Mouse (Mus musculus): ENCODE data around the gene Fermt2. TPM values are rescaled to one million over a fixed set of nuclear protein-coding genes. Genes with fewer than 3 reads are reported as not detected.
A peak's percentile ranks its signal among the peaks of the same experiment; 100 is the strongest.
"Not testable (repeated sequence)": the region's sequence is repeated elsewhere in the genome, so short reads cannot be mapped to it uniquely, and the experiment has no call there.

Fermt2 gene
- polyA plus RNA-seq, 1 experiment from 2014 or later = 31.1 TPM

DNA sequence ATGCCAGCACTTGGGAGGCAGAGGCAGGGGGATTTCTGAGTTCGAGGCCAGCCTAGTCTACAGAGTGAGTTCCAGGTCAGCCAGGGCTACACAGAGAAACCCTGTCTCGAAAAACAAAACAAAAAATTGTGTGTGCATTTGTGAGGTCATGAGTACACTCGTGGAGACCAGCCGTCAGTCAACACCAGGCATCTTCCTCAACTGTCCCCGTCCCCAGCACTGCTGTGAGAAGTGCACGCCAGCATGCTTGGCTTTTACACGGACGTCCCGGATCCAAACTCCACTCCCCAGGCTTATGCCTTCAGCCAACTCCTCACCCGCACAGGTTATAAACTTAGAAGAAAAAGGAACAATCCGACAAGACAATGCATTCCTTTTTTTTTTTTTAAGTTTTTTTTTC is 46.6 kb downstream of the Fermt2 start:
- H3K4me1 ChIP-seq (replicated peaks); H3K9ac ChIP-seq; ATAC-seq (ENCODE audit: insufficient read depth); H3K9me3 ChIP-seq (replicated peaks); H3K27me3 ChIP-seq; H3K4me2 ChIP-seq; H3K4me3 ChIP-seq (replicated peaks); H3K27ac ChIP-seq (replicated peaks): not testable (repeated sequence)
- peaks cover 11% of the 10 kb centered on the region; the same call in 1 of the 2 replicates for H3K36me3 ChIP-seq (replicated peaks)
- WGBS (ENCODE audit: insufficient replicate concordance) = 71% methylated on average over 11 of the region's 11 CpGs

GRCm38 (mm10) chr14:45478977-45479806 is 50.7 kb downstream of the Fermt2 start:
- 48% methylated on average over 9 of the region's 9 CpGs for WGBS (ENCODE audit: insufficient replicate concordance)
- no peak for ATAC-seq (ENCODE audit: insufficient read depth)
- H3K4me3 ChIP-seq (replicated peaks) = no peak overlapping the region
- H3K27ac ChIP-seq (replicated peaks) = peak overlapping the region; percentile 51; the same call in 1 of the 2 replicates
- no peak overlapping the region for H3K9ac ChIP-seq
- H3K4me2 ChIP-seq = no peak overlapping the region
- H3K27me3 ChIP-seq = no peaks in the 10 kb centered on the region
- no peaks in the 10 kb centered on the region for H3K9me3 ChIP-seq (replicated peaks)
- peaks cover 2% of the 10 kb centered on the region; the same call in 1 of the 2 replicates for H3K4me1 ChIP-seq (replicated peaks)
- H3K36me3 ChIP-seq (replicated peaks) = peaks cover 11% of the 10 kb centered on the region; the same call in 1 of the 2 replicates

DNA sequence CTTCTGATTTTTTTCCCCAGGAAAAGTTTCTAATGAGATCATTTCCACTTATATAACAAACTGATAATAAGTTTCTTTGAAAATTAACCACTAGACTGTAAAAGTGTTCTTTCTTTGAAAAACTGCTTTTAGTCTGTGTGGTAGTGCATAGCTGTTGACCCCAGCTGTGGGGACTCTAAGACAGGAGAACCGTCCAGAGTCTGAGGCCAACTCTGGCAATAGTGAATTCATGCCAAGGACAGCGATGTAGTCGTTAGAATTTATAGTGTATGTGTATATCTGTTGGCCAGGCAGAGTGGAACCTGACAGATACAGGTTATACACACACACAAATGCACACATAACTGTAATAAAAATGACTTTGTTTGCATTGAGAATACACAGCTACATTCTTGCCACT is 51.4 kb downstream of the Fermt2 start:
- WGBS (ENCODE audit: insufficient replicate concordance) = 50% methylated on average over 3 of the region's 3 CpGs

GRCm38 (mm10) chr14:45477651-45478050 is 52.3 kb downstream of the Fermt2 start:
- 0 out of 2 replicates have a peak overlapping the region, but pooled peaks have one; percentile 10 for H3K27ac ChIP-seq (replicated peaks)
- H3K4me2 ChIP-seq = no peak overlapping the region
- WGBS (ENCODE audit: insufficient replicate concordance) = 50% methylated on average over 8 of the region's 8 CpGs
- peaks cover 2% of the 10 kb centered on the region; the same call in 1 of the 2 replicates for H3K4me1 ChIP-seq (replicated peaks)
- ATAC-seq (ENCODE audit: insufficient read depth) = peak; percentile 49; the same call in 1 of the 2 replicates
- no peak overlapping the region for H3K9ac ChIP-seq
- no peak overlapping the region for H3K4me3 ChIP-seq (replicated peaks)
- H3K9me3 ChIP-seq (replicated peaks) = no peaks in the 10 kb centered on the region
- H3K36me3 ChIP-seq (replicated peaks) = peaks cover 11% of the 10 kb centered on the region; the same call in 1 of the 2 replicates
- no peaks in the 10 kb centered on the region for H3K27me3 ChIP-seq

More for the DNA sequence above, 51.4 kb downstream of the Fermt2 start:
- H3K4me1 ChIP-seq (replicated peaks) = peaks cover 2% of the 10 kb centered on the region; the same call in 1 of the 2 replicates
- no peaks in the 10 kb centered on the region for H3K27me3 ChIP-seq
- ATAC-seq (ENCODE audit: insufficient read depth) = no peak
- H3K4me3 ChIP-seq (replicated peaks) = no peak overlapping the region
- no peak overlapping the region for H3K4me2 ChIP-seq
- peaks cover 11% of the 10 kb centered on the region; the same call in 1 of the 2 replicates for H3K36me3 ChIP-seq (replicated peaks)
- no peak overlapping the region for H3K9ac ChIP-seq
- no peaks in the 10 kb centered on the region for H3K9me3 ChIP-seq (replicated peaks)
- peak overlapping the region; percentile 51 for H3K27ac ChIP-seq (replicated peaks)

DNA sequence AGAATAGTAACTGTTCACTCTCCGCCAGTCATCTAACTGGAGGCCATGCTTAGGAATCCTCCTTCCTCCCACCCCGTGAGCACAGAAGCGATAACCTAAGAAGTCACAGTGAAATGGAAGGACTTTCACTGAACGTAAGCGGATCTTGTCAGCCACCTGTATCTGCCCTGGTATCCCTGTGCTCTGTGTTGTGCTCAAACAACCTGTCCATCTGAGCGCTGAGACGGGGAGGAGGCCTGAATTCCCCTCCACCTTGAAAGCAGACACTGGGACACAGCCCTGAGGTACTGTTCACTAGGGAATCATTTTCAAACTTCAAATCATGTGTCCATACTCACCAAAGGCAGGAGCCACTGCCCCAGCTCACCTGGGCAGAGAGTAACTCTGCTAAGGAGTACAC is 52.9 kb downstream of the Fermt2 start:
- WGBS (ENCODE audit: insufficient replicate concordance) = 78% methylated on average over 7 of the region's 7 CpGs
- no peak overlapping the region for H3K27ac ChIP-seq (replicated peaks)
- ATAC-seq (ENCODE audit: insufficient read depth) = no peak

GRCm38 (mm10) chr14:45472536-45472935 is 57.4 kb downstream of the Fermt2 start:
- H3K4me1 ChIP-seq (replicated peaks) = no peaks in the 10 kb centered on the region
- H3K4me3 ChIP-seq (replicated peaks) = no peak overlapping the region
- no peaks in the 10 kb centered on the region for H3K27me3 ChIP-seq
- no peak overlapping the region for H3K27ac ChIP-seq (replicated peaks)
- ATAC-seq (ENCODE audit: insufficient read depth) = no peak
- H3K4me2 ChIP-seq = no peak overlapping the region
- WGBS (ENCODE audit: insufficient replicate concordance) = 68% methylated on average over 10 of the region's 10 CpGs
- H3K9ac ChIP-seq = no peak overlapping the region
- no peaks in the 10 kb centered on the region for H3K9me3 ChIP-seq (replicated peaks)
- H3K36me3 ChIP-seq (replicated peaks) = peaks cover 21% of the 10 kb centered on the region

More for the DNA sequence above, 52.9 kb downstream of the Fermt2 start:
- Histone ChIP-seq H3K36me3 (replicated peaks) (peaks cover 8% of the 10 kb centered on the region; the same call in 1 of the 2 replicates), H3K9me3 (replicated peaks) (no peaks in the 10 kb centered on the region), H3K4me3 (replicated peaks) (no peak overlapping the region), H3K27me3 (no peaks in the 10 kb centered on the region), H3K9ac (no peak overlapping the region), H3K4me2 (no peak overlapping the region), H3K4me1 (replicated peaks) (peaks cover 2% of the 10 kb centered on the region; the same call in 1 of the 2 replicates)

DNA sequence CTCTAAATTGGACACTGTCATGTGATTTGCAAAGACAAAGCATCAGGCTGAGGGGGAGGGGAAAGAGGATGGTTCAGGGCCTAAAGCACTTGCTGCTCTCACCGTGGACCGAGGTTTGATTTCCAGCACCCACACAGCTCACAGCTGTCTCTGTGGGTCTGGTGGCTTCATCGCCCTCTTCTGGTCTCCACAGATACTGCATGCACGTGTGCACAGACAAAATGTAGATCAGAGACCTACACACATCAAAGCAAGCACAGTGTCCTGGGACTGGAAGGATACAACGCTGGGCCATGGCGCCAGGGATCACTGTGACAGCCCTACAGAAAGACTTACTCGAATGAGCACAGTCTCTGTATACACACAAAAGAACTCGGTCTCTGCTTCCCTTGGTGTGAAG is 60.5 kb downstream of the Fermt2 start:
- no peak overlapping the region for H3K9ac ChIP-seq
- H3K36me3 ChIP-seq (replicated peaks) = peaks cover 21% of the 10 kb centered on the region
- no peaks in the 10 kb centered on the region for H3K9me3 ChIP-seq (replicated peaks)
- WGBS (ENCODE audit: insufficient replicate concordance) = 74% methylated on average over 8 of the region's 8 CpGs
- no peak overlapping the region for H3K4me2 ChIP-seq
- H3K4me3 ChIP-seq (replicated peaks) = no peak overlapping the region
- no peaks in the 10 kb centered on the region for H3K4me1 ChIP-seq (replicated peaks)
- H3K27ac ChIP-seq (replicated peaks) = no peak overlapping the region
- no peak for ATAC-seq (ENCODE audit: insufficient read depth)
- no peaks in the 10 kb centered on the region for H3K27me3 ChIP-seq

- not testable (repeated sequence) for H3K4me2 ChIP-seq; H3K4me1 ChIP-seq (replicated peaks); H3K9ac ChIP-seq; H3K9me3 ChIP-seq (replicated peaks); H3K27ac ChIP-seq (replicated peaks); H3K27me3 ChIP-seq; ATAC-seq (ENCODE audit: insufficient read depth); H3K4me3 ChIP-seq (replicated peaks)
- WGBS (ENCODE audit: insufficient replicate concordance) = 71% methylated on average over 8 of the region's 8 CpGs
- peaks cover 21% of the 10 kb centered on the region for H3K36me3 ChIP-seq (replicated peaks)
These were observed 63.5 kb downstream of the Fermt2 start for GRCm38 (mm10) chr14:45466371-45466770.

DNA sequence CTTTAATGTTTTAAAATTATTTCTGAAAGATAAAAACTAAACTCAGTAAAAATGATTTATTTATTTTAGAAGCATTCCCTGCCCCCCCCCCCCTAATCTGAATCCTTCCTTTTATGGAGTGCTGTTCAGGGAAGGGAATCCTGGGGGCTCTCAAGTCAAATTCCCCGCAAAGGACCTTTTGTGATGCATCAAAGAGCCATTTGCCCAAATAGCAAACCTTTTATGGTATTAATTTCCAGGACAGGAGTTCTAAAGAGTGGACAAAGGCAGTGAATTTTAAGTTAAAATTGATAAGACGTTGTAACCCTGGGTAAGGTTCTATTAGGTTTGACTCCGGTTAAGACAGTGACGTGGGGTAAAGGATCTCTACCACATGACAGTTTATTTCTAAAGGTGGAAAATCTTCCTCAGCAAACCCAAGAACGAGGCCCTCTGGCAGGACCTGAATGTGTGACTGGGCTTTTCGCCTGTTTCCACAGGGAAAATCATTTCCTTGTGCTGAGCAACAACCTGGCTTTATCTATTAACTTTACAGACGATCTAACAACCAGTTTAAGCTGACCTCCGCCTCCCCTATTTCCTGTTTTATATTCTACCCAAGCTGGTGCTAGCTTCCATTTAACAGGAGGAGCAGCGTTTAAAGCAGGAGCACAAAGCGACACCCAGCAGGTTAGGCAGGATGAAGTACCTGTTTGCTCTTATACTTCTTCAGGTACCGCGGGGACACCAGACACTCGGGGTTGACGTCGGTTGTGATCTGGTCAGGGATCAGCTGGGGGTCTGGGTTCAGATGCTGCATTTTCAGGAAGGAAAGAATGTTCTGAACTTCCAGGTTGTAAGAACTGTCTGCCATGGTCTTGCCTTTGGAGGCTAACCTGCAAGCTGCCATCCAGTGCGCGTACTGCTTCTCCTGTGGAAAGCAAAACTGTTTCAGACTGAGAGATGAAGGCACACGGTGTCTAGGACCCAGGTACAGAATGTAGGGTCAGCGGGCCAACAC is 65.6 kb downstream of the Fermt2 start:
- 69% methylated on average over 19 of the region's 19 CpGs for WGBS (ENCODE audit: insufficient replicate concordance)
- ATAC-seq (ENCODE audit: insufficient read depth) = no peak
- no peaks in the 10 kb centered on the region for H3K4me1 ChIP-seq (replicated peaks)
- H3K4me3 ChIP-seq (replicated peaks) = no peak overlapping the region
- H3K36me3 ChIP-seq (replicated peaks) = peaks cover 14% of the 10 kb centered on the region
- no peaks in the 10 kb centered on the region for H3K27me3 ChIP-seq
- H3K27ac ChIP-seq (replicated peaks) = 0 out of 2 replicates have a peak overlapping the region, but pooled peaks have one; percentile 34
- no peak overlapping the region for H3K9ac ChIP-seq
- no peaks in the 10 kb centered on the region for H3K9me3 ChIP-seq (replicated peaks)
- no peak overlapping the region for H3K4me2 ChIP-seq

DNA sequence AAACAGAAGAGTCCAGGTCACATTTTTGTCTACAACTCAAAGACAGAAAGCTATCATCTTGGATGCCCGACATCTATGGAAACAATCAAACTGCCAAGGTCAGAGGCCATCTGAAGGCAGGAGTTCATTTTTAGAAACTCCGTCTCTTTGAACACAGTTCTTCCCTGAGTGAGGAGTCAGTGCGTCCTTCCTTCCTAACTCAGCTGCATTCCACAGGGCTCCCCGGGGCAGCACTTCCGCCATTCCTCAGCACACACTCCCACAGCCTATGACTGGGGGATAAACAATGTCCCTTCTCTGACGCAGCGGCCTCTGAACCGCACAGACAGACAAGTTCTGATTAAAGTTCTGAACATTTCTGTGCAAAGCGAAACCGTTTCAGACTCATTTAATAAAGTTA is 66.3 kb downstream of the Fermt2 start:
- Histone ChIP-seq H3K36me3 (replicated peaks) (peaks cover 9% of the 10 kb centered on the region; the same call in 1 of the 2 replicates), H3K9me3 (replicated peaks) (no peaks in the 10 kb centered on the region), H3K4me2 (no peak overlapping the region), H3K4me3 (replicated peaks) (no peak overlapping the region), H3K27me3 (no peaks in the 10 kb centered on the region), H3K9ac (no peak overlapping the region), H3K27ac (replicated peaks) (no peak overlapping the region), H3K4me1 (replicated peaks) (no peaks in the 10 kb centered on the region)
- WGBS (ENCODE audit: insufficient replicate concordance) = 38% methylated on average over 10 of the region's 10 CpGs
- ATAC-seq (ENCODE audit: insufficient read depth) = 0 out of 2 replicates have a peak, but pooled peaks have one; percentile 37

Data from liver, embryonic 15.5 days (tissue).